Mouse (Mus musculus): ENCODE results near the gene Tekt1. TPM values are rescaled to one million over a fixed set of nuclear protein-coding genes. Genes with fewer than 3 reads are reported as not detected.

Tekt1 gene
- total and polyA plus RNA-seq, 3 experiments, result 0.07 to 0.86 (median 0.21) TPM

DNA sequence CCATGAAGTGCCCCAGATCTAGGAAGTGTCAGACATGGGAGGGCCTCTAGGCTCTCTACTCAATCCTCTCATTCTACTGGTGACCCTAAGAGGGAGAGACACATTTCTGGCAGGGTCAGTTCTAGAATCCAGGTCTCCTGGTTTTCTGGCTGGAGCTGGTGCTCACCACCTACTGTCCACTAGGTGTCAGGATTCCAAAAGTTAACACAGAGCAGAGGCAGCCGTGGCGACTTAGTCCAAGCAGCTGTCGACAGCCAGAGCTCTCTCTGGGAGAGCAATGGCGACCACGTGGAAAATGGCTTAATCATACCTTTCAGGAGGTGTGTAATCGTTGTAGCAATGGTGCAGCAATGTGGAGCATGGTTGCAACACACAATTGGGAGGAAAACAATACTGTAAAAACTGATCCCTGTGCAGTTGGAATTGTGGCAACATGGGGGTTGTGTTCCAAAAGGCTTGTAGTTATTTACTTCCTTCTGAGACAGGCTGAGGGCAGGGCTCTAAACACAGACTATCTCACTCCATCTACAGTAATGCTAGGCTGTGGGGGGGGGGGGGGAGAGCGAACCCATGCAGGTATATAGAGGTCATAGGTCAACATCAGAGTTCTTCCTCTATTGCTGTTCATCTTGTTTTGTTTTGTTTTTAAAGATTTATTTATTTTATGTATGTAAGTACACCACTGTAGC is 19.5 kb downstream of the Tekt1 start:
- peak; percentile 63 for DNase-seq

DNA sequence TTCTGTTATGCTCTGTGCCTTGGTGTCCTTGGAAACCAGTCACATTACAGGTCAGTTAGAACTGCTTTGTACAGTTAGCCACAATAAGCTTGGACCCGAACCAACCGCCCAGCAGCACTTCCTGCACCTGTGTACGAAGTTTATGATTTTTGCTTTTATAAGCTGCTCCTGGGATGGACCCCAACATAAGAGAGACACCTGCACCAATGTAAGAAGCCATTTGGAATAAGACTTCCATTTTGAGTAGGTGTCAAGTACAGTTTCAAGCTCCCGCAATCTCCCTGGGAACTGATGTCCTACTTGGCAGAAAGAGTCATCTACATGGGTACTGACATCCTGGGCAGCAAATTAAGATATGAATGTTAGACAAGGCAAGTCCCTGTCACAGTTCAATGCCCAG is 22.5 kb downstream of the Tekt1 start:
- DNase-seq, result no peak

DNA sequence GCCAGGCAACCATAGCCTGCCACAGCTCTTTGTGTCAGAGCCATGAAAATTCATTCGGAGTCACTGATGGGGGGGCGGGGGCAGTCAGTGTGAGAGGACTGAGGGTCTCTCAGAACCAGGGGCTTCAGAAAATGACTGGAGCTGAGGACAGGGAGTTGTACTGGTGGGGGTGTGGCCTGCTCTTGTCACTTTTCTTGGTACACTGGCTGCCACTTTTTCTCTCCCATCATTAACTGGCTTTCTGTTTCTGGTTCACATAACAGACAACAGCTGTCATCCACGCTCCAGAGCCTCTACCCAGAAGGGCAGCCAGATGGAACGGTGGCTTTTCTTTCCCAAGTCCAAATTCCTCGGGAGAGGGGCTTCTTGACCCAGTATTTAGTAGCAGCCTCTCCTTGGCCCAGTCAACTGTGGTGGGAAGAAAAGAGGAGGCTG is 23.8 kb downstream of the Tekt1 start:
- no peak for DNase-seq

DNA sequence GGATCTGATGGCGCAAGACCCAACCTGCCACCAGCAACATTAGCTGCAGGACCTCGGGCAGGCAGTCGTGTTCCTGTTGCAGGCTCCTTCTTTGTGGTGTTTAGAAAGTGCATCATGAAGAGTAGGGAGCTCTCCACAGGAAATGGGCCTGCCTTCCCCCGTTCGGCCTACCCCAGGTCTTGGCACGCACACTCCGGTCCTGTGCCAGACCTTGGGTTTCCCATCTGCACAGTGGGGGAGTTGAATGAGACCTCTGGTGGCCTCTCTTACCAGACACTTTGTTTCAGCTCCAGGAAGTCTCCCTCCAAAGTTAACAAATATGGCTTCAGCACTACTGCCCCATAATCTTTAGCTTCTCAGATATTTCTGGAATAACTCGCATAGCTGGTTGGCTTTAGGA is 25.5 kb downstream of the Tekt1 start:
- DNase-seq, result no peak

DNA sequence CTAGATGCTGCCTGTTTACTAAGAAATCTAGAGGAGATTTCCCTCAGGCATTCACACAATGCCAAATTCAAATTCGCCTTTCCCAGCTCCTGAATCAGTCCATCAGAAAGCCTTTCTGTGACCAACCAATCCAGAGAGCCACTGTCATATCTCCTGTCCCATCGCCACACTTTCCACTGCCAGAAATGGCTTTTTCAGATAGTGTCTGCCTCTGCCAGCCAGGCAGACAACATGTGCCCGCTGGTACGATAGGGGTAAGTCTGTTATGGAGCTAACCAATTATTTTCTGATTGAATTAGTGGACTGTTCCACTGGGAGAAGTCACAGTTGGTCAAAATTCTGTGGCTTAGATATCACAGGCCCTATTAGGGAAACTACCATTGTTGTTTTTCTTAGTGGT is 27.6 kb downstream of the Tekt1 start:
- DNase-seq, result no peak

DNA sequence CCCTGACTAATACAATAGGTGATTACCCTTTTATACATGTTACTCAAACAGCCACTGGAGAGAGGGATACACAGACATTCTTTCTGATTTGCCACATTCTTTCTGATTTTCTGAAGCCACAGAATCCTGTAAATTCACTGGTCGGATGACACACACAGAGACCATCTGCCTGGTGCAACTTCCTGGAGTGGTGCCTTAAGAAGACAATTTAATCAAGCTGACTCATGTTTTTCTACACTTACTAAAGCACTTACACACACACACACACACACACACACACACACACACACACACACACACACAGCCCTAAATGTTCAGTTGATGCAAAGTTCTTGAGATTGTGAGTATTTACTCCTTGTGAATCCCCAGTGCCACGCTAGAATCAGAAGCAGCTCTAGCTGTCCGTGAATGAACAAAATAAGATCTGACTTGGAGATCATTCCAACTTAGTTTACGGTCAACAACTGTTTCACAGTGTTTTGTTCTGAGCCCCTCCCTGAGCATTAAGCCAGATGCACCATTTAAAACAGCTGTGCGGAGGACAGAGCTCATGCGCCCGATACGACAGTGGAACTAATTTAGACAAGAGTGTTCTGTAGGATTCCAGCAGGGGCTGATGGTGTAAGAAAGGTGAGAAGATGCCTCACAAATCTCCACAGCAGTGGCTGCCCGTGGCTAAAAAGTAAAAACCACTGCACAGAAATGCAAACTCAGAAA is 29.1 kb downstream of the Tekt1 start:
- no peak for DNase-seq

DNA sequence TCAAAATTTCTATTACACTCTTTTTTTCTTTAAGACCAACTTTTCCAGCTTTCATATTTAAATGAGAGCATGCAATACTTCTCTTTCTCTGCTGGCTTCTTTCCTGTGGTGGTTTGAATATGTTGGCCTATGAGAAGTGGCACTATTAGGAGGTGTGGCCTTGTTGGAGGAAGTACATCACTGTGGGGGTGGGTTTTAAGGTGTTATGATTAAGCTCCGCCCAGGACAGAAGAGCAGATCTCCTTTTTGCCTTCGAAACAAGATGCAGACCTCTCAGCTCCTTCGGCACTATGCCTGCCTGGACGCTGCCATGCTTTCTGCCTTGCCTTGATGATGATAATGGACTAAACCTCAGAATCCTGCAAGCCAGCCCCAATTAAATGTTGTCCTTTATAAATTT is 36.5 kb downstream of the Tekt1 start:
- no peak for DNase-seq

DNA sequence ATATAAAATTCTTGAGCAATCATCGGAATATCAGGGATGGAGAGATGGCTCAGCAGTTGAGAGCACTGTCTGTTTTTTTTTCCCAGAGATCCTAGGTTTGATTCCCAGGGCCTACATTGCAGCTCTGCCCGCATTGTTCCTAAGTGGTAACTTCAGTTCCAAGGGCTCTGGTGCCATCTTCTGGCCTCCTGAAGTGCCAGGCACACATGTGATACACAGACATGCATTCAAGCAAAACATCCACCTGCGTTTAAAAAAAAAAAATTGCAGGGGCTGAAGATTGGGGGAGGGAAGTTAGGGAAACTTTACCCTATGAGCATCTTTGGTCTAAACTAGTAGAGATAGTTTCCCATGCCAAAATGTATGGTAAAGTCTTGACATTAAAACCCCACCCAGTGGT is 37.8 kb downstream of the Tekt1 start:
- DNase-seq, result no peak

DNA sequence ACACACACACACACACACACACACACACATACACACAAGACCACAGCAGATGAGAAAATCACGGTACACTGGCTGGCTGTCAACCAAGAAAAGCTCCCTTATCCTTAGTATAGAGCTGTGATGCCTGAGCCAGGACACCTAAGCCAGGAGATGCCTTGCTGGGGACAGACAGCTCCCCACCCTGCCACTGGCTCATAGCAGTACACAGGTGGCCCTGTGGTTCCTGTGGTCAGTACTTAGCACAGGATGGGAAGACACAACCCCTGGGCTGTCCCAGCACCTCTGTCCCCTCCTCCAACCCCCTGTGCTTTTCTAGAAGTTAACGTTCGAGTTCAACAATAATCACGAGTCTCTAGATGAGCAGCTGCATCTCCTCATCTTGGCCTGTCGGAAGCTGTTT is 44.2 kb downstream of the Tekt1 start:
- DNase-seq, result no peak

DNA sequence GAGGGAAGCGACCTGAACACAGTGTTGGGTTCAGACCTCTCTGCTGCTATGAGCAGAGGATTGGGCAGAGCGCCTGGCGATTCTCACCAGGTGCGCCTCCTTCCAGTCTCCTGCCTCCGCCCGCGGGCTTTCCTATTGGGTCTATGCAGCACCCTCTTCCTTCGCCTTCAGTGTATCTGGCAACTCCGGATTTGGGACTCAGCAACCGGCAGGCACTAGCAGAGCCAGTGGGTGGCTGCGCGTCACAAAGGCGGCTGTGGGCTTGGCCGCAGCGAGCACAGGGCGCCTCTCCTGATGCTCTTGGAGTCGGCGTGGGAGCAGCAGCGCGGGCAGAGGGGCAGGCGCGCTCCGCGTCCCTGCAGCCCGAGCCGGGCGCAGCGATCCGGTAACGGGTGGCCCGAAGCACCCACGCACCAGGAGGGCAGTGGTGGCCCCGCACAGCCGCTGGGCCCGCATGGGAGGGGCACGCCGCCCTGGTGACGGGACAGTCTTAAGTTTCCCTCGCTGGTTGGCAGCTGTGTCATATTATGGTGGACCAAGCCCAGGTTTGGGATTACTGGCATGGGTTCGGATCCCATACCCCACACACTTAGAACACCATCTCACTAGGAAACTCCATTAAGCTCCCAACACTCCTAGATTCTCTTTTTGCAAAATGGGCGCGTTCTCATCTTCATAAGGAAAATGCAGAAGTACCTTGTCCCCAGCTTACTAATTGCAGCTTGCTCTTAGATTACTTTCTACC is 47.9 kb downstream of the Tekt1 start, which contains the start of gene Fbxo39:
TSS of gene Fbxo39 (plus strand) at position 294 of the 745 bp plus-strand sequence.
- DNase-seq, result no peak

DNA sequence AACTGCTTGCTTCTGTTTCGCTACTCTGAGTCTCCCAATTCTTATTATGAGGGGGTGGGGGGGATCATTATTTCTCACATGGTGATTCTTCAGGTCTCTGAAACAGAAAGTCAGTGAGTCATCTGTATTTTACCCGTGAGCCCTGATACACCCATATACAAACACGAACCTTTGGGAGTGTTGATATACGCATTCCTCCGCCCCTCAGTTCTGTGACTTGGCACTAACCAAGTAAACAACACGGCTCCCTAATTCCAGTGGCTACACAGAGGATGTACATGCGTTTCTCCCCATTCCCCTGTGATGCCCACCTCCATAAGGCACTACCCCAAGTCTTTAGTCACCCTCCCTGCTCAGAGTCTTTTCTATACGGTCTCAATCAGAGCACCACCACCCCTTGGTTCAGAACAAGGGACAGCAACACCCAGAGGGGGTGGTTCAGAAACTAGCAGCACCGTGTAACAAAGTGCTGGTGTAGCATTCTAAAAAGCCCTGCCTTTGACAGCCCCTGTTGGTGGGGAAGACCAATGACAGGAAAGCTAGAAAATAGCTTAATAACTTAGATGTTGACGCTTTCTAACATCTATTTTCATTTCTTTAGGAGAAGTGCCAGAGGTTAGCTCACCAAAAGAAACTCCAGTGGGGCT is 50.8 kb downstream of the Tekt1 start:
- DNase-seq, result no peak

DNA sequence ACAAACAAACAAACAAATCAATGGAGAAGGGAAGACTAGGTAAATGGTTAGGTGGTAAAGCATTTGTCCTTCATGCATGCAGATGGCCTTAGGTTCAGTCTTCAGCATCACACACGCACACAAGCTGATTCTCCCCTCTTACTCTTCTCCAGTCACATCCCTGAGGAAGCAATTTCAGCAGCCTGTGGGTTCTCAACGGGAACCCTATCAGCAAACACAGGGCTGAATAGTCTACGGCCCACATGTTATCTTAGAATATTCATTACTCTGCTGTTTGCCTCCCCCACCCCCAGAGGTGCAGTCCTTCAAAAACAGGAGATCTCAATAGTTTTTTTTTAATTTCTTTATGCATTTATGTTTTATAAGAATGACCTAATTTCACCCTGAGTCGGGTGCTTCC is 51.8 kb downstream of the Tekt1 start:
- no peak for DNase-seq

DNA sequence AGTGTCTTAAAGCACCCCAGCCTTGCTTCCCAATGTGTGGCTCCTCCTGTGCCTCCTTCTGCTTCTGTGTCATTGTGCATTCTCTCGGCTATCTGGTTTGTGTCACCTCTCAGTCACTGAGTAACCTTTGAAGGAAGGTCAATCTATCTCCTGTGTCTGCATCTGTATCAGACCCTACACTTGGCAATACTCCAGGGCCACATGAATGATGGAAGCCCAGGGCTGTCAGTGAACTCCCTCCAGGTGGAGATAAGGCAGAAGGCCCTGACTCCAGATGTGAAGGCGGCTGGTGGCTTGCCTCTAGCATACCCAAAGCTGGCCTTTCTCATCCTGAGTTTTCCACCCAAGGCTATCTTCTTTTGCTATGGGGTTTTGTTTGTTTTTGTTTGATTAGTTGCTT is 53.3 kb downstream of the Tekt1 start:
- peak; percentile 6 for DNase-seq

DNA sequence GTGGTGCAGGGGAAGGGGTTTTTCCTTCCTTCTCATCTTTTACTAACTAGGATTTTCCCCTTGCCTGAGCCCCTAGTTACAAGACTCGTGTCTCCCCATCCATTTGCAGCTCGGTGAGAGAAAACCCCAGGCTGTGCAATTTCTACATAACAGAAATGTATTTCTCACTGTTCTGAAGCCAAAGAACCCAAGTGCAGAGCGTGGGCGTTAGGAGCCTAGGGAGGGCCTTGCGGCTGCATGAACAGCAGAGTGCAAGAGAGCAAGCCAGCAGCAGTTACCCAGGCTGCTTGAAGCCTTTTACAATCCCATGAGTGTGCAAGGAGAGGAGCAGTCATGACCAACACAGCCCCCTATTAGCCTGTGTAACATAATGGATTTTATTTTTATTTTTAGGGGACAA is 54.8 kb downstream of the Tekt1 start:
- DNase-seq, result no peak

DNA sequence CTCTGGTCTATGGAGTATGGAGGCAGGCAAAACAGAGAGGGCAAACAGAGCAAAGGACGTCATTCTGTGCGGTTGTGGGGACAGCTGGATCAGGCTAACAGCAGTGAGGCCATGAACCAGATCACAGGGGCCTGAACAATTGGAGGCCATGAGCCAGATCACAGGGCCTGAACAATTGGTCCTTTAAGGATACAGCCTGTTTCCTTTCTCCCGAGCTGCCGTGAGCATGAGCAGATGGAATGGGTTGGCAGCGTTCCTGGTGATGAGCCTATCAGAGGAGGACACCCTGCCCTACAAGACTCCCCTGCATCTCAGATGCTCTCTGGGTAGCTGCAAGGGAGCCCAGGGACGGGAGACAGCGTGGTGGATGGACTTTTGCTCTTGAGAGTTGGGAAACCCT is 60.0 kb downstream of the Tekt1 start:
- peak; percentile 52 for DNase-seq

DNA sequence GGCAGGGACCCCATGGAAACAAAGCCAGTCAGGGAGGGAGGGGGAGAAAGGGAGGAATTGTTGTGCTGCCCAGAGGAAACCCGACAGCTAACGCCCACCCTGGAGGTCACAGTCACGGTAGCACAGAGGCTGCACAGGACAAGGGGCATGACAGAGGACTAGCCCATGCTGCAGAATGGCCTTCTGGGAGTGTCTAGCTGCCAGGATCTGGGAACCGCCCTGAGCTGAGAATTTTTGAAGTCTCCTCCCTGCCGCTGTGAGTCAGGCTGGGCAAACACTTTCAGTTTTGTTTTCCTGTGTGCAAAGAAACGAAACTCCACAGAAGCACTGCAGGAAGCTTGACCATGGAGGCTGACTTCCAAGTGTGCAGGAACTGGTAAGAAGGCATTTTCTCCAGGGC is 60.9 kb downstream of the Tekt1 start, which contains the start of gene Xaf1:
TSS of gene Xaf1 (plus strand) at position 296 of the 400 bp plus-strand sequence.
- peak; percentile 85 for DNase-seq

Small RNA genes lying within 50 kb of the gene (microRNA-seq; reads per million reads assigned to microRNA genes)
- 0 reads per million in 2 experiments for gene Mir6338

Other genes with a start within 250 kb of the Tekt1 start
- gene Pitpnm3, start 226.7 kb downstream of the Tekt1 start, total RNA-seq (2021), result 1 to 10 TPM; 1.8 to 4.5 TPM
- gene Pitpnm3, start 226.7 kb downstream of the Tekt1 start, polyA plus RNA-seq (2012; rRNA removed), result 4.0 and 6.6 TPM in 2 replicates
- under 1 TPM; 0.35 to 0.81 TPM for gene Gm43951, start 155.6 kb downstream of the Tekt1 start, total RNA-seq (2021)
- gene Gm43951, start 155.6 kb downstream of the Tekt1 start, polyA plus RNA-seq (2012; rRNA removed), result 0.15 TPM in 1 of 2 replicates, not detected in the other
- gene 4933427D14Rik, start 155.0 kb downstream of the Tekt1 start, total RNA-seq (2021), result 1 to 10 TPM; 6.0 to 6.4 TPM
- gene 4933427D14Rik, start 155.0 kb downstream of the Tekt1 start, polyA plus RNA-seq (2012; rRNA removed), result 3.1 and 3.3 TPM in 2 replicates
- 10 to 100 TPM; 76.6 to 77.6 TPM for gene Txndc17, start 154.9 kb downstream of the Tekt1 start, total RNA-seq (2021)
- 9.6 and 13.0 TPM in 2 replicates for gene Txndc17, start 154.9 kb downstream of the Tekt1 start, polyA plus RNA-seq (2012; rRNA removed)
- 10 to 100 TPM in 1 of 2 experiments, 1 to 10 TPM in 1; 9.4 to 11.6 TPM for gene Med31, start 146.8 kb downstream of the Tekt1 start, total RNA-seq (2021)
- 3.6 and 4.4 TPM in 2 replicates for gene Med31, start 146.8 kb downstream of the Tekt1 start, polyA plus RNA-seq (2012; rRNA removed)
- gene Slc13a5, start 95.2 kb downstream of the Tekt1 start, total RNA-seq (2021), result under 1 TPM; 0.20 to 0.38 TPM
- gene Slc13a5, start 95.2 kb downstream of the Tekt1 start, polyA plus RNA-seq (2012; rRNA removed), result 0.08 and 0.12 TPM in 2 replicates
- 10 to 100 TPM; 22.3 to 28.9 TPM for gene Xaf1, start 60.8 kb downstream of the Tekt1 start, total RNA-seq (2021)
- gene Xaf1, start 60.8 kb downstream of the Tekt1 start, polyA plus RNA-seq (2012; rRNA removed), result 26.9 and 28.1 TPM in 2 replicates
- not detected for gene Fbxo39, start 48.0 kb downstream of the Tekt1 start, total RNA-seq (2021)
- gene Fbxo39, start 48.0 kb downstream of the Tekt1 start, polyA plus RNA-seq (2012; rRNA removed), result 0.06 TPM in 1 of 2 replicates, not detected in the other
- 1 to 10 TPM; 2.4 to 2.5 TPM for gene Smtnl2, start 49.3 kb upstream of the Tekt1 start, total RNA-seq (2021)
- 4.4 and 5.6 TPM in 2 replicates for gene Smtnl2, start 49.3 kb upstream of the Tekt1 start, polyA plus RNA-seq (2012; rRNA removed)
- gene Ggt6, start 73.1 kb upstream of the Tekt1 start, total RNA-seq (2021), result 1 to 10 TPM in 1 of 2 experiments, under 1 TPM in 1; 0.83 to 4.7 TPM
- 8.5 and 13.4 TPM in 2 replicates for gene Ggt6, start 73.1 kb upstream of the Tekt1 start, polyA plus RNA-seq (2012; rRNA removed)
- gene Mybbp1a, start 78.9 kb upstream of the Tekt1 start, total RNA-seq (2021), result 10 to 100 TPM; 68.0 to 86.1 TPM
- gene Mybbp1a, start 78.9 kb upstream of the Tekt1 start, polyA plus RNA-seq (2012; rRNA removed), result 31.6 and 37.9 TPM in 2 replicates
- gene Spns2, start 127.5 kb upstream of the Tekt1 start, total RNA-seq (2021), result 1 to 10 TPM; 2.0 to 4.2 TPM
- 5.2 and 7.6 TPM in 2 replicates for gene Spns2, start 127.5 kb upstream of the Tekt1 start, polyA plus RNA-seq (2012; rRNA removed)
- under 1 TPM in 1 of 2 experiments, not detected in 1; 0.10 TPM for gene Spns3, start 188.1 kb upstream of the Tekt1 start, total RNA-seq (2021)
- 0.17 and 0.39 TPM in 2 replicates for gene Spns3, start 188.1 kb upstream of the Tekt1 start, polyA plus RNA-seq (2012; rRNA removed)
- gene Ube2g1, start 244.8 kb upstream of the Tekt1 start, total RNA-seq (2021), result 10 to 100 TPM; 39.2 to 44.8 TPM
- gene Ube2g1, start 244.8 kb upstream of the Tekt1 start, polyA plus RNA-seq (2012; rRNA removed), result 22.0 and 24.6 TPM in 2 replicates